Mouse (Mus musculus) intestine, postnatal 0 days (tissue): ENCODE measurements around the gene Tbxa2r. TPM values are rescaled to one million over a fixed set of nuclear protein-coding genes. Genes with fewer than 3 reads are reported as not detected.

ENCODE experiments used
- ATAC-seq: fragments of 200-750 bp; cut with Nextera tagmentation; 2 replicates; pipeline ENCODE4 v1.8.0; 2017; ENCODE audit warnings: mild to moderate bottlenecking, moderate TSS enrichment, moderate library complexity
- H3K27ac ChIP-seq: fragments of 300-500 bp; sonication (generic); 2 replicates; pipeline ENCODE4 v1.5.1; 2014; ENCODE audit warnings: mild to moderate bottlenecking, low read depth, low read length, moderate library complexity
- H3K27me3 ChIP-seq: fragments of 300-500 bp; sonication (generic); replicated peaks from 2 replicates; pipeline ENCODE4 v1.6.1; 2014; ENCODE audit warnings: low read length, mixed read lengths; ENCODE audit not compliant: control insufficient read depth, insufficient read depth
- H3K36me3 ChIP-seq: fragments of 300-500 bp; sonication (generic); 2 replicates; pipeline ENCODE4 v1.6.1; 2014; ENCODE audit warnings: mild to moderate bottlenecking, moderate library complexity; ENCODE audit not compliant: control insufficient read depth, insufficient read depth
- H3K4me1 ChIP-seq: fragments of 300-500 bp; sonication (generic); replicated peaks from 2 replicates; pipeline ENCODE4 v1.6.1; 2014; ENCODE audit warnings: antibody characterized with exemption, low read length, mixed read lengths; ENCODE audit not compliant: control insufficient read depth, insufficient read depth
- H3K4me2 ChIP-seq: fragments of 300-500 bp; sonication (generic); replicated peaks from 2 replicates; pipeline ENCODE4 v1.6.1; 2014; ENCODE audit warnings: low read depth, mild to moderate bottlenecking, moderate library complexity
- H3K4me3 ChIP-seq: fragments of 300-500 bp; sonication (generic); 2 replicates; pipeline ENCODE4 v1.5.1; 2014; ENCODE audit warnings: low read depth, low read length
- H3K9ac ChIP-seq: fragments of 300-500 bp; sonication (generic); 2 replicates; pipeline ENCODE4 v1.6.1; 2014; ENCODE audit warnings: mild to moderate bottlenecking, low read depth, low read length
- H3K9me3 ChIP-seq: fragments of 300-500 bp; sonication (generic); 2 replicates; pipeline ENCODE4 v1.6.1; 2016; ENCODE audit warnings: mixed run types; ENCODE audit not compliant: control insufficient read depth
- CTCF ChIP-seq: sonication (generic); IDR thresholded peaks from 2 replicates; pipeline ENCODE4 v1.5.1; 2016; ENCODE audit warnings: low read depth, mild to moderate bottlenecking, control low read depth, antibody characterized with exemption, moderate library complexity
- WGBS: fragments of 180-500 bp; shearing (Covaris S2); extraction: QIAGEN DNeasy Blood & Tissue Kit; methylation state at CpG from one replicate; pipeline ENCODE4 v1.1.7; 2014; 5-methylcytosine and 5-hydroxymethylcytosine counted together
- polyA plus RNA-seq: library from polyadenylated mRNA; unstranded; fragments of >200 nt; fragmentation: Nextera tagmentation; extraction: Ambion mirVana; gene quantifications from 2 replicates; pipeline ENCODE4 v1.2.1, GENCODE M21; 2015

Tbxa2r gene
- polyA plus RNA-seq, 1 experiment from 2014 or later: 9.8 TPM

GRCm38 (mm10) chr10:81318589-81319329 is 9.8 kb upstream of the Tbxa2r start:
- 88% methylated on average over 13 of the region's 13 CpGs for WGBS
- no peak overlapping the region for H3K9ac ChIP-seq
- no peak for ATAC-seq
- H3K9me3 ChIP-seq: no peaks in the 10 kb centered on the region
- no peaks in the 10 kb centered on the region for H3K27me3 ChIP-seq
- H3K4me1 ChIP-seq: peaks cover 7% of the 10 kb centered on the region; the same call in 1 of the 2 replicates
- H3K4me3 ChIP-seq: no peak overlapping the region
- H3K36me3 ChIP-seq: peaks cover 46% of the 10 kb centered on the region
- no peak overlapping the region for H3K27ac ChIP-seq
- H3K4me2 ChIP-seq: peak overlapping the region; percentile 72; the same call in 1 of the 2 replicates
- no peak for TF ChIP-seq CTCF

GRCm38 (mm10) chr10:81319330-81319699 is 9.2 kb upstream of the Tbxa2r start:
- 33% methylated on average over 8 of the region's 8 CpGs for WGBS
- H3K9me3 ChIP-seq: no peaks in the 10 kb centered on the region
- 0 out of 2 replicates have a peak overlapping the region, but pooled peaks have one; percentile 53 for H3K9ac ChIP-seq
- ATAC-seq: no peak
- peaks cover 7% of the 10 kb centered on the region; the same call in 1 of the 2 replicates for H3K4me1 ChIP-seq
- peaks cover 46% of the 10 kb centered on the region for H3K36me3 ChIP-seq
- H3K27ac ChIP-seq: no peak overlapping the region
- H3K4me3 ChIP-seq: peak overlapping the region; percentile 87; the same call in 1 of the 2 replicates
- H3K27me3 ChIP-seq: no peaks in the 10 kb centered on the region
- TF ChIP-seq CTCF: peak; percentile 54
- H3K4me2 ChIP-seq: peak overlapping the region; percentile 72

- peak overlapping the region; percentile 87 for H3K4me3 ChIP-seq
- peak overlapping the region; percentile 72 for H3K4me2 ChIP-seq
- peak; percentile 3; the same call in 1 of the 2 replicates for ATAC-seq
- peak overlapping the region; percentile 65 for H3K27ac ChIP-seq
- under 1% methylated on average over 38 of the region's 38 CpGs for WGBS
- no peak for TF ChIP-seq CTCF
- peaks cover 46% of the 10 kb centered on the region for H3K36me3 ChIP-seq
- H3K27me3 ChIP-seq: no peaks in the 10 kb centered on the region
- H3K9ac ChIP-seq: peak overlapping the region; percentile 53
- no peaks in the 10 kb centered on the region for H3K9me3 ChIP-seq
- peaks cover 7% of the 10 kb centered on the region; the same call in 1 of the 2 replicates for H3K4me1 ChIP-seq
These were observed 8.6 kb upstream of the Tbxa2r start for GRCm38 (mm10) chr10:81319741-81320549.

- Histone ChIP-seq H3K9me3 (no peaks in the 10 kb centered on the region), H3K27me3 (no peaks in the 10 kb centered on the region), H3K4me1 (peaks cover 7% of the 10 kb centered on the region; the same call in 1 of the 2 replicates), H3K4me2 (peak within 1 kb of the TSS; percentile 72), H3K9ac (peak within 1 kb of the TSS; percentile 89), H3K27ac (peak within 1 kb of the TSS; percentile 85), H3K4me3 (peak within 1 kb of the TSS; percentile 87), H3K36me3 (peaks cover 46% of the 10 kb centered on the region)
- under 1% methylated on average over 68 of the region's 68 CpGs for WGBS
- peak; percentile 52 for TF ChIP-seq CTCF
- ATAC-seq: peak; percentile 89
These were observed 7.8 kb upstream of the Tbxa2r start, which contains the start of gene Cactin for GRCm38 (mm10) chr10:81320550-81321347. Gene Cactin, plus strand, starts transcription at chr10:81321103.

GRCm38 (mm10) chr10:81321436-81321835 is 7.1 kb upstream of the Tbxa2r start:
- peaks cover 49% of the 10 kb centered on the region for H3K36me3 ChIP-seq
- peak overlapping the region; percentile 89 for H3K9ac ChIP-seq
- peak overlapping the region; percentile 85 for H3K27ac ChIP-seq
- H3K4me2 ChIP-seq: peak overlapping the region; percentile 72
- no peak for ATAC-seq
- H3K4me3 ChIP-seq: peak overlapping the region; percentile 87
- H3K4me1 ChIP-seq: peaks cover 7% of the 10 kb centered on the region; the same call in 1 of the 2 replicates
- H3K9me3 ChIP-seq: no peaks in the 10 kb centered on the region
- 2% methylated on average over 20 of the region's 20 CpGs for WGBS
- TF ChIP-seq CTCF: no peak
- no peaks in the 10 kb centered on the region for H3K27me3 ChIP-seq
